Mouse (Mus musculus) heart, adult 9 months (tissue): ENCODE data around the gene Fbxo36.

Experiments
- DNase-seq, 2 experiments: peaks; one replicate each; pipeline ENCODE4 v3.0.0; 2022; ENCODE audit warnings: low spot score in 2 of 2

Gene Fbxo36

GRCm38 (mm10) chr1:84839309-84840017 is at the start of gene Fbxo36:
Gene Fbxo36, plus strand, starts transcription at chr1:84839841.
- peak; percentile 92 to 93 for DNase-seq

DNA sequence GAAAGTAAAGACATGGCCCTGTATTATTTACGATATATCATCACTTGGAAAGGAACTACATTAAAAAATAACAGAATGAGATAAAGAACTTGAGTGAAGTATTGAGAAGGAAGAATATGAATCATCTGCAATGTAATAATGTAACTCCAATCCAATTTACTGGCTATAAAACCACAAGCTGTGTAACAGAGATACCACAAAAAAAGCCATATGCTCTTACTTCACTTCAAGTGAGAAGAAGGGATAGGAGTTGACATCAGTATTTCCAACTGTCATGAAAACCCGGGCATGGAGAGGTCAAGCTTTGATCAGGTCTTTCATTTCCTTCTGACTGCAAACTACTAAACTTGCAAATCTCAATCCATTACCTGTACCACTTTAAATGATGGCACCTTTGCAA is 48.2 kb upstream of the Fbxo36 start:
- DNase-seq, result no peak

- DNase-seq, result no peak
Measured at GRCm38 (mm10) chr1:84795335-84795734, 44.3 kb upstream of the Fbxo36 start.

DNA sequence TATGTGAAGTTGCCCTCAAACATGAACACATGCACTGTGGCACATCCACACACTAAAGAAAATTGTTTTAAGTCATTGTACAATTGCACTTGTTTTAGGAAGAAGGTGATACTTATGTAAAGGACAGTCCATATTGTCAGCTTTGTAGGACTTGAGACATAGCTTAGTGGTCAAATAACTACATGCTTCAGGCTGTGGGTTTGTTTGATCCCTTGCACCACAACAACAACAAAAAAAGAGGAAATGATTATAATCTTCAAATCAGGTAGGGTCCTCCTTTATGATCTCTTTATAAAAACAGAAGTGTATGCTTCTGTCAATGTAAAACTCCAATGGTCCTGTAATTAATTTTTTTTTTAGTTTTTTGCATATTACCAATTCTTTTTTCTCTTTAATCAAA is 40.5 kb upstream of the Fbxo36 start:
- no peak for DNase-seq

GRCm38 (mm10) chr1:84803788-84804187 is 35.9 kb upstream of the Fbxo36 start:
- DNase-seq, result no peak

DNA sequence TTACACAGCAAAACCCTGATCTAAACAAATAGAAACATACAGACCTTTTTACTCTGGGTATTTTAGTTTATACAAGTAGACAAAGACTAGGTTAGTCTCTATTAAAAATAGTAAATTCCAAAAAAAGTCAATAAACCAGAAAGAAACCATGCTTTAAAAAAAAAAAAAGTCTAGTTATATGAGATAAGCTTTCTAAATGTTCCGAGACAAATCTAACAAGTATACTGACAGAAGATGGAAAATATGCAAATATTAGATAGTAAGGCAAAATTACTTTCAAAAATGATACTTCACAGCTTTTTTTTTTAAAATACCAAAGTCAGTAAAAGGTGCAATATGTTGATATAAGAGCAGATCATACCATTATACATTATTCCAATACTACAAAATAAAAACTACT is 22.0 kb upstream of the Fbxo36 start:
- no peak for DNase-seq

DNA sequence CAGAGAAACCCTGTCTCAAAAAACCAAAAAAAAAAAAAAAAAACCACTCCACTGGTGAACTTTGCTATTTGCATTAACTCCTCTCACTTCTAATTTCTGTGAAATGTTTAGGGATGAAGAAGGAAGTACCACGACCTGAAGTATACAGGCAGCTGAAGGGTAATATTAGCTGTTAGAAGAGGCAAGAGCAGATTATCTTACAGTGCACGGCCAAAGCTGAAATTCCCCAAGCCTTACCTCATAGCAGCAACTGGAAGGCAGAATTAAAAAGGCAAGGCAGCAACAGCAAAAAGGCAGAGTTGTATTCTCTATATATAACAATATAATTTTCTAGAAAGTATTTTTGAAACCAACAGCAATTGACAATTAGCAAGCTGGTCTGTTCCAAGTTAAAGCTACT is 14.6 kb upstream of the Fbxo36 start:
- peak in 1 of 2 experiments; percentile 7 for DNase-seq

DNA sequence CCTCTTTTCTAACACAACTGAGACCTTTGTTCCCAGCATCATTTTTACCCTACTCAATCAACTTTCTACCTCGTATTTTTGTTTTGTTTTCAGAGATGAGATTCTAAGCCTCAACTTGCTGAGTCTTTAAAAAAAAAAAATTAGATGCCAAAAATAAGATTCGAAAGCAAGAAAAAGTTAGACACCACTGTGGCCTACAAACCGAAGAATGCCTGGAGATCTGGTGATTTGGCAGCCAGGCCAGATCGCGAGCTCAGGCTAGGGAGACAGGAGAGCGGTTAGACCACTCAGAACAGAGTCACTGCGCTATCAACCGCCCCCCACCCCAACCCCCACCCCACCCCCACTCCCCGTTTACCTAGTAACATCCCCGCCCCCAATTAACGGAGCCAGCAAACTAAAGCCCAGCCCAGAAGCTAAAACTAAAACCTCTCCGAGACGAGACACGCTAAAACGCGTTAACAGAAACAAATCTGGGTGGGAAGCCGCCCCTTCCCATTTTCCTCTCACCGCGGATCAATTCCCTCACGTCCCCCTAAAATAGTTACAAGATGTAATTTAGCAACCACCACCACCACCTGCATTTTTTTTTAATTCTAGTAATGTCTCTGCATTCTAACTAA is 2.0 kb upstream of the Fbxo36 start:
- no peak for DNase-seq

GRCm38 (mm10) chr1:84838156-84838555 is 1.5 kb upstream of the Fbxo36 start:
- DNase-seq, result no peak

DNA sequence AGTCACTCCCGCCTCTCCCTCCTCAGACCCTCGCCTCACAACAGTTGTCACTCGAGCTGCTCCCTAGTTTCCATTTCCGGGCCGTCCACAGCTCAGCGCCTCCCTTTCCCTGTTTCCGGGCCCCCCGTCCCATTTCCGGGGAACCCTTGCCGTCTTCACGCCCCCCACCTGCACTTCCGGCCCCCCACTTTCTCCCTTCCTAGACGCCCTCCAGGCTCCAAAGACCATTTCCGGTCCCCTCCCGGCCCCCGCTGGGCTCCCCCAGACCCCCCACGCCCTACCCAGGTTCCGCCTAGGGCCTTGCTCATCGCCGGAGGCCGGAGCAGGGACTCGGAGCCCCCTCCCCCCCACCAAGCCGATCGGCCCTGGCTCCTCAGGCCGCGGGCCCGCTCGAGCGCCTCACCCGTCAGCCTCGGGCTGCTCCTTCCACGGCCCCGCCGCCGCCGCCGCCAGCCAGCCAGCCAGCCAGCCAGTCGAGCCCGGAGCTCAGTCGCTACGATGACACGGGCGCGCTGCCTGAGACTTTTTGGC is 955 bp upstream of the Fbxo36 start:
- peak; percentile 46 to 61 for DNase-seq

GRCm38 (mm10) chr1:84840018-84840664 is 500 bp downstream of the Fbxo36 start, which contains the start of gene Trip12:
Gene Trip12, minus strand, starts transcription at chr1:84840516.
- DNase-seq, result no peak

GRCm38 (mm10) chr1:84841061-84841460 is 1.4 kb downstream of the Fbxo36 start:
- DNase-seq, result no peak

- DNase-seq, result no peak
Measured at GRCm38 (mm10) chr1:84843366-84843765, 3.7 kb downstream of the Fbxo36 start.

GRCm38 (mm10) chr1:84847698-84848097 is 8.1 kb downstream of the Fbxo36 start:
- DNase-seq, result no peak

GRCm38 (mm10) chr1:84848335-84848734 is 8.7 kb downstream of the Fbxo36 start:
- DNase-seq, result no peak

- no peak for DNase-seq
Measured at GRCm38 (mm10) chr1:84848801-84849455, 9.3 kb downstream of the Fbxo36 start.

DNA sequence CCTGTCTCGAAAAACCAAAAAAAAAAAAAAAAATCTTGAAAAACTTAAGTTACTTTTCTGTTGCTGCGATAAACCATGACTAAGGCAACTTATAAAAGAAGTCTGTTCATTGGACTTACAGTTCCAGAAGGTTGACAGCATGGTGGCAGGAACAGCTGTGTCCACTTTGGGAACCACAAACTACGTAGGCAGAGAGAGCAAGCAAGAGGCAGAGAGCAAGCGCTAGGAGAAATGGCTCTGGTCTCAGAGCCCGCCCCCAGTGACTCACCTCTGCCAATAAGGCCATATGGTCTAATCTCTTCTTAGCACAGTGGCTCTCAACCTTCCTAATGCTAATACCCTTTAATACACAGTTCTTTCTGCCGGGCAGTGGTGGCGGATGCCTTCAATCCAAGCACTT is 10.2 kb downstream of the Fbxo36 start:
- no peak for DNase-seq

GRCm38 (mm10) chr1:84850471-84850870 is 10.8 kb downstream of the Fbxo36 start:
- DNase-seq, result no peak

DNA sequence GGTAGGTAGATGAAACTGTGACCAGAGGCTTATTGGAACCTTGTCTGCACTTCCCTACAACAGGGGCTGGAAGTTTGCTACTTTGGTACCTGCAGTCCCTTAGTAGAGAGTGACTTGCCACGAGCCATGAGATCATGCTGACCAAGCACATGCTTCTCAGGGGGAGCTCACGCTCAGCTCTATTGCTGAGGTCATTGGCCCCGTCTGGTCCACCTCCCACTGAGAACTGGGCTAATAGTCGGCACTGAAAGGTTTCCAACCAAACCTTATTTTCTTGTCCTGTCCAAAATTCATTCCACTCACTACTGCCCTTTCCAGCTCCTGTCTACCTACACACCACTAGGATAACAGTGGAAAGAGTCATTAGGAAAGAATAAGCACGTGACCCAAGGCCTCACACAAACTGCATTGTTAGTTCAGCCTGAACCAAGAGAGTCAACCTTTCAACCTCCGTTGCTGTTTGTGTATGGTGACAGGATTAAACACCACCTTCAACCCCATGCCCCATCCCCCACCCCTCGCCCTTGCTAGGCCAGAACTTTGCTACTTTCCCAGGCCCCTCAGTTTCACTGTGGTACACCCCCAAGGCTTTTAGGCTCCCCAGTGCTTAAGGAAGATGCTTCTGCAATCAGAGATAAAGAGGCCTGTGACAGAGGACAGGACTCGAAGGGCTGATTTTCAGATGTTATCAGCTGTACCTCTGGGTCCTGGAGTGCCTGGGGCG is 12.0 kb downstream of the Fbxo36 start:
- no peak for DNase-seq

GRCm38 (mm10) chr1:84853721-84854120 is 14.1 kb downstream of the Fbxo36 start:
- DNase-seq, result no peak

- no peak for DNase-seq
Measured at GRCm38 (mm10) chr1:84854966-84855365, 15.3 kb downstream of the Fbxo36 start.

- no peak for DNase-seq
Measured at GRCm38 (mm10) chr1:84855756-84856155, 16.1 kb downstream of the Fbxo36 start.
